Mouse (Mus musculus) limb, embryonic 11.5 days (tissue): Measurements from ENCODE around the gene Tfap4. TPM values are rescaled to one million over a fixed set of nuclear protein-coding genes. Genes with fewer than 3 reads are reported as not detected.

Source experiments
- ATAC-seq: fragments of 200-750 bp; cut with Nextera tagmentation; 2 replicates; pipeline ENCODE4 v1.8.0; 2017; ENCODE audit warnings: low read depth; ENCODE audit not compliant: insufficient number of reproducible peaks, low FRiP score, low TSS enrichment
- DNase-seq: peaks from one replicate; pipeline ENCODE4 v3.0.0-alpha.2; 2015; ENCODE audit warnings: low spot score
- H3K27ac ChIP-seq: fragments of 300-500 bp; sonication (generic); replicated peaks from 2 replicates; pipeline ENCODE4 v1.5.1; 2014; ENCODE audit warnings: low read depth, mild to moderate bottlenecking, low read length
- H3K27me3 ChIP-seq: fragments of 300-500 bp; sonication (generic); 2 replicates; pipeline ENCODE4 v1.6.1; 2014; ENCODE audit warnings: mild to moderate bottlenecking, low read length, mixed read lengths; ENCODE audit not compliant: control insufficient read depth, insufficient read depth
- H3K36me3 ChIP-seq: fragments of 300-500 bp; sonication (generic); 2 replicates; pipeline ENCODE4 v1.6.1; 2014; ENCODE audit warnings: mild to moderate bottlenecking, low read length, moderate library complexity, mixed read lengths; ENCODE audit not compliant: control insufficient read depth, insufficient read depth
- H3K4me1 ChIP-seq: fragments of 300-500 bp; sonication (generic); 2 replicates; pipeline ENCODE4 v1.6.1; 2014; ENCODE audit warnings: low read length, mixed read lengths; ENCODE audit not compliant: control insufficient read depth, insufficient read depth
- H3K4me2 ChIP-seq: fragments of 300-500 bp; sonication (generic); 2 replicates; pipeline ENCODE4 v1.6.1; 2014; ENCODE audit warnings: low read depth, mild to moderate bottlenecking, moderate library complexity; ENCODE audit not compliant: severe bottlenecking
- H3K4me3 ChIP-seq: fragments of 300-500 bp; sonication (generic); 2 replicates; pipeline ENCODE4 v1.5.1; 2014; ENCODE audit warnings: low read depth, low read length
- H3K9ac ChIP-seq: fragments of 300-500 bp; sonication (generic); 2 replicates; pipeline ENCODE4 v1.6.1; 2014; ENCODE audit warnings: mild to moderate bottlenecking, low read length
- H3K9me3 ChIP-seq: fragments of 300-500 bp; sonication (generic); 2 replicates; pipeline ENCODE4 v1.6.1; 2016; ENCODE audit warnings: low read length; ENCODE audit not compliant: control insufficient read depth
- WGBS: fragments of 180-500 bp; shearing (Covaris S2); extraction: QIAGEN DNeasy Blood & Tissue Kit; methylation state at CpG from one replicate; pipeline ENCODE4 v1.1.7; 2014; 5-methylcytosine and 5-hydroxymethylcytosine counted together
- polyA plus RNA-seq: library from polyadenylated mRNA; unstranded; fragments of >200 nt; fragmentation: Nextera tagmentation; extraction: Ambion mirVana; gene quantifications from 2 replicates; pipeline ENCODE4 v1.2.1, GENCODE M21; 2014

Tfap4 gene
- polyA plus RNA-seq, 1 experiment from 2014 or later: 35.3 TPM

- Histone ChIP-seq H3K36me3 (no peaks in the 10 kb centered on the region), H3K4me3 (peak overlapping the region; percentile 64), H3K9ac (peak overlapping the region; percentile 77), H3K27me3 (no peaks in the 10 kb centered on the region), H3K27ac (peak overlapping the region; percentile 85; the same call in 1 of the 2 replicates), H3K4me1 (peaks cover 66% of the 10 kb centered on the region), H3K9me3 (no peaks in the 10 kb centered on the region), H3K4me2 (peak overlapping the region; percentile 99)
- no peak for DNase-seq
- ATAC-seq: no peak
- 9% methylated on average over 3 of the region's 3 CpGs for WGBS
Observed at GRCm38 (mm10) chr16:4596141-4596728, 36.6 kb upstream of the Tfap4 start.

GRCm38 (mm10) chr16:4595527-4595963, 35.9 kb upstream of the Tfap4 start:
- Histone ChIP-seq H3K4me3 (peak overlapping the region; percentile 64), H3K4me1 (peaks cover 59% of the 10 kb centered on the region), H3K27me3 (no peaks in the 10 kb centered on the region), H3K9me3 (no peaks in the 10 kb centered on the region), H3K27ac (peak overlapping the region; percentile 85; the same call in 1 of the 2 replicates), H3K4me2 (peak overlapping the region; percentile 99), H3K9ac (peak overlapping the region; percentile 77), H3K36me3 (no peaks in the 10 kb centered on the region)
- DNase-seq (no peak), ATAC-seq (no peak)
- WGBS: 3% methylated on average over 5 of the region's 5 CpGs

- ATAC-seq: peak; percentile 0; the same call in 1 of the 2 replicates
- no peaks in the 10 kb centered on the region for H3K27me3 ChIP-seq
- H3K9ac ChIP-seq: peak overlapping the region; percentile 77
- H3K9me3 ChIP-seq: no peaks in the 10 kb centered on the region
- H3K27ac ChIP-seq: peak overlapping the region; percentile 85
- peak; percentile 66 for DNase-seq
- peak overlapping the region; percentile 99 for H3K4me2 ChIP-seq
- H3K4me3 ChIP-seq: peak overlapping the region; percentile 64
- H3K4me1 ChIP-seq: peaks cover 57% of the 10 kb centered on the region
- no peaks in the 10 kb centered on the region for H3K36me3 ChIP-seq
- WGBS: under 1% methylated on average over 46 of the region's 52 CpGs
Observed at GRCm38 (mm10) chr16:4594814-4595526, 35.3 kb upstream of the Tfap4 start.

GRCm38 (mm10) chr16:4593971-4594813, 34.5 kb upstream of the Tfap4 start, which contains the start of gene Glis2:
Glis2 (plus strand) TSS chr16:4594713.
- Histone ChIP-seq H3K27ac (peak within 1 kb of the TSS; percentile 85), H3K9ac (peak within 1 kb of the TSS; percentile 77), H3K36me3 (no peaks in the 10 kb centered on the region), H3K4me2 (peak within 1 kb of the TSS; percentile 99), H3K4me3 (peak within 1 kb of the TSS; percentile 64), H3K27me3 (no peaks in the 10 kb centered on the region), H3K4me1 (peaks cover 53% of the 10 kb centered on the region), H3K9me3 (no peaks in the 10 kb centered on the region)
- under 1% methylated on average over 34 of the region's 74 CpGs for WGBS
- peak; percentile 85 for ATAC-seq
- peak; percentile 89 for DNase-seq

GRCm38 (mm10) chr16:4592909-4593875, 33.5 kb upstream of the Tfap4 start:
- ATAC-seq: no peak
- Histone ChIP-seq H3K9ac (peak overlapping the region; percentile 71), H3K4me2 (peak overlapping the region; percentile 99), H3K27me3 (no peaks in the 10 kb centered on the region), H3K4me1 (peaks cover 43% of the 10 kb centered on the region), H3K9me3 (no peaks in the 10 kb centered on the region), H3K27ac (peak overlapping the region; percentile 85), H3K4me3 (peak overlapping the region; percentile 64), H3K36me3 (no peaks in the 10 kb centered on the region)
- DNase-seq: peak; percentile 68
- 17% methylated on average over 32 of the region's 32 CpGs for WGBS

- Histone ChIP-seq H3K4me2 (no peak overlapping the region), H3K27ac (no peak overlapping the region), H3K9ac (no peak overlapping the region), H3K9me3 (no peaks in the 10 kb centered on the region), H3K27me3 (no peaks in the 10 kb centered on the region), H3K36me3 (no peaks in the 10 kb centered on the region), H3K4me3 (no peak overlapping the region), H3K4me1 (peaks cover 18% of the 10 kb centered on the region)
- WGBS: 96% methylated on average over 9 of the region's 9 CpGs
- no peak for ATAC-seq
- no peak for DNase-seq
Observed at GRCm38 (mm10) chr16:4590236-4590635, 30.6 kb upstream of the Tfap4 start.

GRCm38 (mm10) chr16:4587516-4588210, 28.0 kb upstream of the Tfap4 start:
- no peaks in the 10 kb centered on the region for H3K27me3 ChIP-seq
- no peak overlapping the region for H3K4me3 ChIP-seq
- H3K9ac ChIP-seq: no peak overlapping the region
- no peak overlapping the region; the same call in 1 of the 2 replicates for H3K4me2 ChIP-seq
- H3K36me3 ChIP-seq: no peaks in the 10 kb centered on the region
- no peaks in the 10 kb centered on the region for H3K9me3 ChIP-seq
- DNase-seq: no peak
- H3K4me1 ChIP-seq: peaks cover 6% of the 10 kb centered on the region; the same call in 1 of the 2 replicates
- no peak for ATAC-seq
- peak overlapping the region; percentile 81; the same call in 1 of the 2 replicates for H3K27ac ChIP-seq
- WGBS: 58% methylated on average over 5 of the region's 5 CpGs
